Mouse (Mus musculus) lung, adult 2 months (tissue): ENCODE measurements around the gene Gm21915. TPM values are rescaled to one million over a fixed set of nuclear protein-coding genes. Genes with fewer than 3 reads are reported as not detected.

Source experiments
- DNase-seq: peaks from one replicate; pipeline ENCODE4 v3.0.0; 2022
- H3K4me1 ChIP-seq: fragments of 200-500 bp; 2 replicates; pipeline ENCODE4 v1.6.1; 2011; ENCODE audit warnings: low read length; ENCODE audit not compliant: control insufficient read depth, insufficient read depth
- H3K4me3 ChIP-seq: fragments of 200-500 bp; replicated peaks from 2 replicates; pipeline ENCODE3; 2011; ENCODE audit warnings: low read depth, mild to moderate bottlenecking, control low read depth, low read length; ENCODE audit errors: extremely low read depth
- CTCF ChIP-seq: fragments of 200-500 bp; IDR thresholded peaks from 2 replicates; pipeline ENCODE4 v1.5.1; 2011; ENCODE audit warnings: mild to moderate bottlenecking, low read length, control low read depth; ENCODE audit not compliant: insufficient read depth
- POLR2A ChIP-seq: fragments of 200-500 bp; IDR thresholded peaks from 2 replicates; pipeline ENCODE4 v1.6.1; 2011; ENCODE audit warnings: low read depth, mild to moderate bottlenecking, control low read depth, low read length, borderline replicate concordance; ENCODE audit errors: extremely low read depth
- WGBS: fragments of 180-500 bp; shearing (Covaris S2); methylation state at CpG from one replicate; pipeline ENCODE4 v1.1.7; 2018; 5-methylcytosine and 5-hydroxymethylcytosine counted together
- polyA plus RNA-seq: library from polyadenylated mRNA; depleted of rRNA; stranded (reverse); fragments of >200 nt; gene quantifications from 2 replicates; pipeline ENCODE4 v1.2.3, GENCODE M21; 2012

Gene Gm21915
- polyA plus RNA-seq, 1 experiment: not detected

- TF ChIP-seq POLR2A (no peak), CTCF (no peak)
- WGBS: 26% methylated on average over 9 of the region's 9 CpGs
- no peak for DNase-seq
- H3K4me3 ChIP-seq: no peak overlapping the region
- H3K4me1 ChIP-seq: no peaks in the 10 kb centered on the region
Observed at GRCm38 (mm10) chr9:40652757-40653156, 17.7 kb upstream of the Gm21915 start.

- 74% methylated on average over 9 of the region's 9 CpGs for WGBS
Observed at GRCm38 (mm10) chr9:40666190-40666803, 4.1 kb upstream of the Gm21915 start.

GRCm38 (mm10) chr9:40671323-40671930 lies 1.0 kb downstream of the Gm21915 start:
- no peaks in the 10 kb centered on the region for H3K4me1 ChIP-seq
- WGBS: 39% methylated on average over 4 of the region's 4 CpGs
- DNase-seq: no peak
- no peak overlapping the region for H3K4me3 ChIP-seq
- TF ChIP-seq POLR2A (no peak), CTCF (no peak)

More at GRCm38 (mm10) chr9:40666190-40666803, 4.1 kb upstream of the Gm21915 start:
- no peak for TF ChIP-seq POLR2A
- no peak for TF ChIP-seq CTCF
- no peaks in the 10 kb centered on the region for H3K4me1 ChIP-seq
- H3K4me3 ChIP-seq: no peak overlapping the region
- DNase-seq: no peak

DNA sequence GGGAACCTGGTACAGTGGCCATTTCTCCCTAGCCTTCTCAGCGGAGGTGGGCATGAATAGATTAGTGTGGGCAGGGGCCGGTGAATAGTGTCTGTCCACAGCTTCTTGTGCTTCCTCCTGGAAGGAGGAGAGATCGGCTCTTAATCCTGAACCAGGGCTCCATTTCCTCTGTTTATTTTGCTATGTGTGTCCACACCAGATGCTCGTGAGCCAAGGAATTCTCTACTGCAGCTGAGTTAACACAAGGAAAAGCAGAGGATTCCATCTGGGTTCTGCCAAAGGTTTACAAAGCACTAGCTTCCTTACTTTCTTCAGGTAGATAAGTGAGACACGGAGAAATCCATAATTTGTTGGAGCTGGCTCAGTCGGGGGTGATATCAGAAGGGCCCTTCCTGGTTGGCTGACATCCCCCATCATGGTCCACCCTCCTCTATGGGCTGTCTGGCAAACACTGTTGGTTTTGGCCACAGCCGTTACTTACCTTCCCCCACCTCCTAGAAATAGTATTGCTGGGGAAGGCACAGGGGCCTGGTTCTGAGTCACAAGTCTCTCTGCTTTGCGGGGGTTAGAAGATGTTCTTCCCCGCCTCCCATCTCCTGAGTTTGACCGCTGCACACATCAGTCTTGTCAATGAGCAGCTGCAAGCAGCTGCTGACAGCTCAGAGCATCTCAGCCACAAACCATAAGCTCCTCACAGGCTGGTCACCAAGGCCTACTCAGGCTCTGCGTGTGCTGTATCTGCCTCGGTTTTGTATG lies 5.0 kb downstream of the Gm21915 start:
- TF ChIP-seq POLR2A: no peak
- no peak for TF ChIP-seq CTCF
- no peaks in the 10 kb centered on the region for H3K4me1 ChIP-seq
- DNase-seq: no peak
- no peak overlapping the region for H3K4me3 ChIP-seq
- 44% methylated on average over 12 of the region's 12 CpGs for WGBS

GRCm38 (mm10) chr9:40678653-40679052 lies 8.2 kb downstream of the Gm21915 start:
- DNase-seq: no peak
- TF ChIP-seq CTCF (no peak), POLR2A (no peak)
- Histone ChIP-seq H3K4me3 (no peak overlapping the region), H3K4me1 (no peaks in the 10 kb centered on the region)
- WGBS: 63% methylated on average over 4 of the region's 4 CpGs

- TF ChIP-seq POLR2A (no peak), CTCF (no peak)
- WGBS: 1% methylated on average over 52 of the region's 53 CpGs
- Histone ChIP-seq H3K4me3 (peak within 1 kb of the TSS; percentile 36), H3K4me1 (no peaks in the 10 kb centered on the region)
- DNase-seq: no peak
Observed at GRCm38 (mm10) chr9:40685801-40686420, 15.5 kb downstream of the Gm21915 start, which contains the start of gene Clmp. Gene Clmp, plus strand, starts transcription at chr9:40685962.

DNA sequence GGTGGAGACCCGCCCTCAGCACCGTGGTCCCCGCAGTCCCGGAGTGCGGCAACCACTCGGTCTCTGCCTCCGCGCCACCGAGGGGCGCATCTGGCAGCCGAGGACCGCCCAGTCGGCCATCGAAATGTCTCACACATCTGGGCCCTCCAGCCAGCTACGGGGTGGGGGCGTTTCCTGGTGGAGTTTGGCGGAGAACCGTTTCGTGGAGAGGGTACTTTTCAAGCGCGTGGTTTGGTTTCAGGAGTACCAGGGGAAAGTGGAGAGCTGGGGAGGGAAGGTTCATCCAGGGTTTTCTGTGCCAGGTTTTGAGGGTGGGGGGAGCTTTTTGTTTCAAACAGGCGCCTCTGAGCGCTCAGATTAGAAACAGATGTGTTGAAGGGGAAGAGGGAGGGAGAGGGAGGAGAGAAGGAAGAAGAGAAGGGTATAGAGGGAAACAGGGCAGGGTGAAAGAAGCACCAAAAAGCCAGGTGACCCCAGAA lies 16.0 kb downstream of the Gm21915 start:
- Histone ChIP-seq H3K4me3 (peak overlapping the region; percentile 36), H3K4me1 (no peaks in the 10 kb centered on the region)
- TF ChIP-seq CTCF (no peak), POLR2A (no peak)
- no peak for DNase-seq
- WGBS: 2% methylated on average over 23 of the region's 23 CpGs

DNA sequence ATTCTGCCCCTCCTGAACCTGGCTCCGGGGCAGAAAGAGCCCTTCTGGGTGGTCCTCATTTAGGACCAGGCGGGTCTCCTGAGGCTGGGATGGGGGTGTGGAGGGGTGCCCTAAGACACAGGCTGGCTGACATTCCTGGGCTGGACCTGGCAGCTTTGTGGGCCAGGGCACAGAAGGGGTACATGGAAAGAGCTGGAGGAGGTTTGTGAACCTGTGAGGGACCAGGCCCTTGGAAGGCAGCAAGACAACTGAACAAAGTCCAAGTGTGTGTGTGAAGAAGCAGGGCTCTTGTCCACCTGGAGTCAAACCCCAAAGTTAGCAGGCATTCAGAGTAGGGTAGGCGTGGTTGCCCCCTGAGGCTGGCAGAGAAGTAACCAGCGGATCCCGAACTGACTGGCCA lies 16.6 kb downstream of the Gm21915 start:
- Histone ChIP-seq H3K4me1 (no peaks in the 10 kb centered on the region), H3K4me3 (no peak overlapping the region)
- 64% methylated on average over 5 of the region's 5 CpGs for WGBS
- DNase-seq: no peak
- TF ChIP-seq POLR2A (no peak), CTCF (no peak)

DNA sequence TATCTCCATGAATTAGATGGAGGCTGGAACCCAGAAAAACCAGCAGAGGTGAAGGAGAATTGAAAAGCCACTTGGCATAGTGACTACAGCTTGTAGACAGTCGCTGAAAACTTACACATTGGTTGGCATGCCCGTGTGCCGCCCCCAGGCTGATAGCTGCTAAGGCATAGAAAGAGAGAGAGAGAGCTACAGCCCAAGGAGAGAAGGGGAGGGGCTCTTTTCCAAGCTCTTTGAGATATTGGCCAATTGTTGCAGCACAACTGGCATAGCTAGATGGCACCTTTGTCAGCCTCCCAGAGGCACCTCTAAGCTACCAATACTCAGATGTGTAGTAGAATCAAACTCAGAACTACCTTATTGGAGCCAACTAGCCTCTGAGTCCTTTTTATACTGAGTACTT lies 17.1 kb downstream of the Gm21915 start:
- no peak for DNase-seq
- 41% methylated on average over 3 of the region's 3 CpGs for WGBS
- no peaks in the 10 kb centered on the region for H3K4me1 ChIP-seq
- TF ChIP-seq CTCF (no peak), POLR2A (no peak)
- H3K4me3 ChIP-seq: no peak overlapping the region

- Histone ChIP-seq H3K4me1 (no peaks in the 10 kb centered on the region), H3K4me3 (no peak overlapping the region)
- no peak for DNase-seq
- WGBS: 72% methylated on average over 7 of the region's 7 CpGs
- TF ChIP-seq POLR2A (no peak), CTCF (no peak)
Observed at GRCm38 (mm10) chr9:40690511-40690910, 20.1 kb downstream of the Gm21915 start.

- 53% methylated on average over 3 of the region's 3 CpGs for WGBS
- DNase-seq: no peak
- H3K4me3 ChIP-seq: no peak overlapping the region
- H3K4me1 ChIP-seq: no peaks in the 10 kb centered on the region
- TF ChIP-seq CTCF (no peak), POLR2A (no peak)
Observed at GRCm38 (mm10) chr9:40693026-40693425, 22.6 kb downstream of the Gm21915 start.
